Mouse (Mus musculus) kidney, postnatal 0 days (tissue): ENCODE measurements at regions not wholly inside any gene's neighbourhood (a gene's known extent, or its start where the extent isn't known, plus 50 kb on each side); places are given as distances from the start of the nearest gene placed in this dataset.

Experiments
- ATAC-seq: fragments of 200-750 bp; cut with Nextera tagmentation; replicated peaks from 2 replicates; pipeline ENCODE4 v1.8.0; 2017; ENCODE audit warnings: low read depth, moderate number of reproducible peaks, moderate TSS enrichment, moderate library complexity; ENCODE audit not compliant: low FRiP score
- DNase-seq: peaks from one replicate; pipeline ENCODE4 v3.0.0-alpha.2; 2016; ENCODE audit warnings: low spot score
- H3K27ac ChIP-seq: fragments of 300-500 bp; sonication (generic); 2 replicates; pipeline ENCODE4 v1.5.1; 2014; ENCODE audit warnings: mild to moderate bottlenecking
- H3K27me3 ChIP-seq: fragments of 300-500 bp; sonication (generic); 2 replicates; pipeline ENCODE4 v1.6.1; 2014; ENCODE audit warnings: low read length, mixed read lengths; ENCODE audit not compliant: insufficient read depth
- H3K36me3 ChIP-seq: fragments of 300-500 bp; sonication (generic); 2 replicates; pipeline ENCODE4 v1.6.1; 2014; ENCODE audit warnings: low read length, mixed read lengths; ENCODE audit not compliant: insufficient read depth
- H3K4me1 ChIP-seq: fragments of 300-500 bp; sonication (generic); replicated peaks from 2 replicates; pipeline ENCODE4 v1.6.1; 2014; ENCODE audit warnings: antibody characterized with exemption, low read length, mixed read lengths; ENCODE audit not compliant: insufficient read depth
- H3K4me2 ChIP-seq: fragments of 300-500 bp; sonication (generic); 2 replicates; pipeline ENCODE4 v1.6.1; 2014; ENCODE audit warnings: mild to moderate bottlenecking, low read length, moderate library complexity, mixed read lengths
- H3K4me3 ChIP-seq: fragments of 300-500 bp; sonication (generic); replicated peaks from 2 replicates; pipeline ENCODE4 v1.5.1; 2014; ENCODE audit warnings: low read depth, low read length
- H3K9ac ChIP-seq: fragments of 300-500 bp; sonication (generic); 2 replicates; pipeline ENCODE4 v1.6.1; 2014; ENCODE audit warnings: low read depth, low read length
- H3K9me3 ChIP-seq: fragments of 300-500 bp; sonication (generic); replicated peaks from 2 replicates; pipeline ENCODE4 v1.6.1; 2016; ENCODE audit warnings: low read length, inconsistent platforms, mixed read lengths
- CTCF ChIP-seq: IDR thresholded peaks from 2 replicates; pipeline ENCODE4 v1.5.1; 2016; ENCODE audit warnings: antibody characterized with exemption, low read depth, mild to moderate bottlenecking, moderate library complexity
- WGBS: fragments of 180-500 bp; shearing (Covaris S2); extraction: QIAGEN DNeasy Blood & Tissue Kit; methylation state at CpG from one replicate; pipeline ENCODE4 v1.1.7; 2014; 5-methylcytosine and 5-hydroxymethylcytosine counted together

GRCm38 (mm10) chr10:91543167-91543918 lies 362.2 kb upstream of the Tmpo start:
- H3K4me3 ChIP-seq: no peak overlapping the region
- DNase-seq (no peak), ATAC-seq (no peak)
- 93% methylated on average over 3 of the region's 3 CpGs for WGBS
- no peaks in the 10 kb centered on the region for H3K36me3 ChIP-seq
- H3K4me2 ChIP-seq: no peak overlapping the region
- no peaks in the 10 kb centered on the region for H3K27me3 ChIP-seq
- no peak overlapping the region for H3K9ac ChIP-seq
- H3K9me3 ChIP-seq: no peaks in the 10 kb centered on the region
- no peaks in the 10 kb centered on the region for H3K4me1 ChIP-seq
- no peak for TF ChIP-seq CTCF
- H3K27ac ChIP-seq: no peak overlapping the region

DNA sequence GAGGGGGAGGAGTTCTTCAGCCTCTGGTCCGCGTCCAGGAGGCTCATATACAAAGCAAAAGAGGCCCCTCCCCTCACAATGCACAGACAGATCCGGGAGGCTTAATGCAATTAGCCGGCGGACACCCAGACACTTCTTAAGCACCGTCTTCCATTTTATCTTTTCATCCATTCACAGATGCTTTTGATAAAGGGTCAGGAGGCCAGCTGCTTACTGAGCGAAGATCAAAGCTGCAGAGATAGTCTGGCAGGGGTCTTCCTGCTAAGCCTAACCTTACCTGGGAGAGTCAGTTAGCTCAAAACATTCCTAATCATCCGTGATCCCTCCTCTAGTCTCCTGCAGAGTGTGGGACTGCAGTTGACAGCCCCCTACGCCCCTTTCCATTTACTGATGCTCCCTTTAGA lies 361.1 kb upstream of the Tmpo start:
- no peaks in the 10 kb centered on the region for H3K9me3 ChIP-seq
- 25% methylated on average over 9 of the region's 9 CpGs for WGBS
- no peaks in the 10 kb centered on the region for H3K4me1 ChIP-seq
- TF ChIP-seq CTCF: no peak
- no peak overlapping the region for H3K4me3 ChIP-seq
- H3K27me3 ChIP-seq: no peaks in the 10 kb centered on the region
- H3K9ac ChIP-seq: no peak overlapping the region
- no peak for DNase-seq
- no peak overlapping the region for H3K27ac ChIP-seq
- H3K36me3 ChIP-seq: no peaks in the 10 kb centered on the region
- ATAC-seq: no peak
- no peak overlapping the region for H3K4me2 ChIP-seq

GRCm38 (mm10) chr10:91537241-91537640 lies 356.1 kb upstream of the Tmpo start:
- Histone ChIP-seq H3K27me3 (no peaks in the 10 kb centered on the region), H3K27ac (no peak overlapping the region), H3K36me3 (no peaks in the 10 kb centered on the region), H3K9me3 (no peaks in the 10 kb centered on the region), H3K4me1 (no peaks in the 10 kb centered on the region), H3K4me3 (no peak overlapping the region), H3K4me2 (no peak overlapping the region), H3K9ac (no peak overlapping the region)
- DNase-seq (peak; percentile 31), ATAC-seq (no peak)
- no peak for TF ChIP-seq CTCF
- WGBS: 20% methylated on average over 8 of the region's 8 CpGs

GRCm38 (mm10) chr10:91535392-91535791 lies 354.3 kb upstream of the Tmpo start:
- H3K27me3 ChIP-seq: no peaks in the 10 kb centered on the region
- no peak overlapping the region for H3K4me2 ChIP-seq
- DNase-seq: no peak
- no peak overlapping the region for H3K4me3 ChIP-seq
- no peak for TF ChIP-seq CTCF
- no peak overlapping the region for H3K9ac ChIP-seq
- WGBS: 89% methylated on average over 2 of the region's 2 CpGs
- no peak for ATAC-seq
- no peak overlapping the region for H3K27ac ChIP-seq
- H3K9me3 ChIP-seq: no peaks in the 10 kb centered on the region
- H3K36me3 ChIP-seq: no peaks in the 10 kb centered on the region
- H3K4me1 ChIP-seq: no peaks in the 10 kb centered on the region

- ATAC-seq (no peak), DNase-seq (no peak)
- H3K4me3 ChIP-seq: no peak overlapping the region
- no peak overlapping the region for H3K9ac ChIP-seq
- no peaks in the 10 kb centered on the region for H3K9me3 ChIP-seq
- 86% methylated on average over 2 of the region's 2 CpGs for WGBS
- no peak overlapping the region for H3K27ac ChIP-seq
- no peaks in the 10 kb centered on the region for H3K36me3 ChIP-seq
- H3K27me3 ChIP-seq: no peaks in the 10 kb centered on the region
- TF ChIP-seq CTCF: peak; percentile 36; the same call in 1 of the 2 replicates
- H3K4me1 ChIP-seq: no peaks in the 10 kb centered on the region
- H3K4me2 ChIP-seq: no peak overlapping the region
Observed at GRCm38 (mm10) chr10:91528305-91528704, 347.2 kb upstream of the Tmpo start.

DNA sequence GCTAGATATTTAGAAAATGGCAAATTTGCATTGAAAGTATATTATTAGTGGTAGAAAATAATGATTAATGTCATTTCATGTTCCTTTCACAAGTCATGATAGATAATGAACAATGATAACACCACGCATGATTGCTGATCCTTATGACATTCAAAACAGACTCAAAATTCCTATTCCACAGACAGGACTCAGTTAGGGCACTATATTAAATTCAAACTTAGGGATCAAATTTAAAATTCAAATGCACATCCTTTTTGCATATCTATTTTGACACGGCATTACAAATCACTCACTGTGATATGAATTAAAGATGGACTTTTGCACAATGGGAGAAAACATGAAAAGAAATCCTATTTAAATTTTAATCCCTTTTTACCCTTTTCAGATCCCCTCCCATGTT lies 340.1 kb upstream of the Tmpo start:
- Histone ChIP-seq H3K4me3 (no peak overlapping the region), H3K36me3 (no peaks in the 10 kb centered on the region), H3K27ac (no peak overlapping the region), H3K4me2 (no peak overlapping the region), H3K9ac (no peak overlapping the region), H3K4me1 (no peaks in the 10 kb centered on the region), H3K9me3 (no peaks in the 10 kb centered on the region), H3K27me3 (no peaks in the 10 kb centered on the region)
- no peak for DNase-seq
- no peak for TF ChIP-seq CTCF
- WGBS: 91% methylated on average over 2 of the region's 2 CpGs
- no peak for ATAC-seq

DNA sequence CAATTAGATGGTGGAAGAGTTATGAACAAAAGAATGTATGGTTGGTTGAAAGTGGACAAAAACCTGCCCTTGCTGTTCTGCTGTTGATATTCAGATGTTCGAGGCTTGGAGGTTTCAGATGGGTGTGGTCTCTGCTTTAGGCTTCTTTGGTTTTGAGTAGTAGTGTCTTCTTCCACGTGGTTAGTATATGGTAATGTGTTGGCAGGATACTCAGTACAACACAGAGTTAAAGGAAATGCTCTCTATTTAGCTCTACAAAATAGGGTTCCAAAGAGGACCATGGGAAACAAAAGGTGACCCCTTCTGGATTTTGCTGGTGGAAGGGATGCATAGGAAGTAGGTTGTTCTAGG lies 333.9 kb upstream of the Tmpo start:
- H3K4me2 ChIP-seq: no peak overlapping the region
- no peak for ATAC-seq
- WGBS: 70% methylated on average over 2 of the region's 2 CpGs
- no peaks in the 10 kb centered on the region for H3K27me3 ChIP-seq
- H3K4me1 ChIP-seq: no peaks in the 10 kb centered on the region
- DNase-seq: no peak
- no peak overlapping the region for H3K4me3 ChIP-seq
- no peak overlapping the region for H3K9ac ChIP-seq
- no peaks in the 10 kb centered on the region for H3K9me3 ChIP-seq
- H3K27ac ChIP-seq: no peak overlapping the region
- no peak for TF ChIP-seq CTCF
- no peaks in the 10 kb centered on the region for H3K36me3 ChIP-seq
